Mouse (Mus musculus) mouse embryonic stem cell (cell line): ENCODE data around the gene Creb3l2.

ENCODE experiments used
- in situ Hi-C, 2 experiments: fragments of 300-500 bp; cut with MboI; formaldehyde crosslinking; loops; 1 replicate in 1 of 2; 3 replicates in 1 of 2; pipeline ENCODE4 v1.14.3; 2019 to 2020; ENCODE audit warnings: low sequenced_read_pairs in 2 of 2, low pct_unique_long_range_greater_than_20kb in 1 of 2, mixed read lengths in 1 of 2; ENCODE audit not compliant: unreplicated experiment in 1 of 2

The Creb3l2 gene

GRCm38 (mm10) chr6:37453047-37453446, 11.1 kb upstream of the Creb3l2 start:
- in situ Hi-C loops, result loop anchor here (5.0 to 25.0 kb wide), 2 partner anchors 96 to 366 kb away; no protein-coding TSS in a partner anchor

- in situ Hi-C loops, result loop anchor here (5.0 to 25.0 kb wide), 2 partner anchors 94 to 364 kb away; no protein-coding TSS in a partner anchor
Observed at GRCm38 (mm10) chr6:37451664-37452063, 9.7 kb upstream of the Creb3l2 start.

DNA sequence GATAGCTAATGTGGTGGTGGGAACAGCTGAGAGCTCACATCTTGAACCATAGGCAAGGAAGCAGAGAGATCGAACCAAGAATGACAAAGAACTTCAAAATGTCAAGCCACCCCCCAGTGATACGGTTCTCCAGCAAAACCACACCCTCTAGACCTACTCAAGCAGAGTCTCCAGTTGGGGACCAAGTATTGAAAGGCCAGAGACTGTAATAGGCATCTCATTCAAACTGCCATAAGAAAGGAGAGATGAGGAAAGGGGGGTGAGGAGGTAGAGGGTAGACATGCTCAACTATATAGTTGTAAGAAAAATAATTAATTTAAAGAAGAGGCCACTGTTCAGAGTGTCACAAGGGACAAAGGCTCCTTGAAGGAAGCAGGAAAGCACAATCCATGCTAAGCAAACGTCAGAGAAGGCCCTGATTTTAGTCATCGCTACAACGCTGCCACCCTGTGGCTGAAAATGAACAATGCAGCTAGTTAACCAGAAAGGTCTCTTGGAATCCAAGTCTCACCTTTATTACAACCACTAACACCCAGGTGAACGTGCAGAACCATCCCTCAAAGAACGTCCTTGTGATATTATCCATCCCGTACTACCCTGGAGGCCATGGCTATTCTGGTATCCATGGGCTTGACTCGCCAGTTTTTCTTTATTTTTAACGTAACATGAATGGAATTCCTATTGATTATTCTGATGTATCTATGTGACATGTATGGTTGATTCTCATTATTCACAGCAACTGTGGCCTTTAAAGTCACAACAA, 5.9 kb upstream of the Creb3l2 start:
- in situ Hi-C loops, result no loop called here

DNA sequence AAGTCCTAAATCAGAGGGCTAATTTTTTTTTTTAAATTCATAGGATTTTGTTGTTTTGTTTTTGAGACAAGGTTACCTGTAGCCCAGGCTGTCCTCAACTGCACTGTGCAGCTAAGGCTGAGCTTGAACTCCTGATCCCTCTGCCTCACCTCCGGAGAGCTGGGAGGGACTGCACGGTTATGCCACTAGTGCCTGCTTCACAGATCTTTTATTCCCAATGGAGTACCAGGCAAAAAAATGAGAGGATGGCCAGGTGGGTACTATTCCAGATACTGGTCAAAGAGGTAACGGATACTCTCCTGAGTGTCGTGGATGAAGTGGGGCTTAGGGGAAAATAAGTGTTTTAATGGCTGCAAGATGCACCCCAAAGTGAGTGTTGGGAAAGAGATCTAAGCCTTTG, 835 bp upstream of the Creb3l2 start:
- in situ Hi-C loops, result no loop called here

- in situ Hi-C loops, result no loop called here
Observed at GRCm38 (mm10) chr6:37441251-37442011, 515 bp downstream of the Creb3l2 start.

GRCm38 (mm10) chr6:37440491-37441250, 1.3 kb downstream of the Creb3l2 start:
- in situ Hi-C loops, result no loop called here

DNA sequence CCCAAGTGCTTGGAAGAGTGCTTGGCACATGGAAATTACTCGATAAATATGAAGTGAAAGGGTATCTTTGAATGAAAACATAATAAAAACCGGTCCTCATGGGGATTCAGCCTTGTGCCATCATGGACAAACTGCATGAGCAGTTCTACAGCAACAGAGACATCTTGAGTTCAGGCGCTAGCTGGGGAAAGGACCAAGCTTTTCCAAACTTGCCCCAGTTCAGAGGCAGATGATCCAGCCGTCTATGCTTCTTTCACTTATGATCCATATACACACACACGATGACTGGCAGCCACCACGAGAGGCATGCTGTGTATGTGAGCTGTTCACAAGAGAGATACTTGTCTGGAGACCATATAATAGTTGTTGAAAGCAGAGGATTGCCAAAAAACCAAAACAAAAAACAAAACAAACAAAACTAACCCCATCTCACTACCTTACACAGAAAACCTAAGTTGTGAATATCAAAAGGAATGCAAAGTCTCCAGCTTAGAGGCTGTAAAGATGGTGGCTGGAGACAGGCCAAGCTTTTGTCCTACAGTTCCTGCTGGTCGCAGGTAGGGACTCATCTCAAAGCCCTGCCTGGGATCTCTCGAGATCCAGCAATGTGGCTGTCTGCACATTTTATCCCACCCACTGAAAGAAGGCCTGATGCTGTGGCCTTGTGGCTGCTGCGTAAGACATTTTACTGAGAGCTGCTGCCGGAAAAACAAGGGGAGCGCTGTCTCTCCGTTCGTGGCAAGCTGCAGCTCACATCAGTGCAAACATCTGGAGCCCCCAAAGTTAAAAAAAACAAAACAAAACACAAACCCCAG, 2.1 kb downstream of the Creb3l2 start:
- in situ Hi-C loops, result no loop called here

- in situ Hi-C loops, result no loop called here
Observed at GRCm38 (mm10) chr6:37438510-37438909, 3.4 kb downstream of the Creb3l2 start.

- in situ Hi-C loops, result no loop called here
Observed at GRCm38 (mm10) chr6:37437086-37437485, 4.9 kb downstream of the Creb3l2 start.

DNA sequence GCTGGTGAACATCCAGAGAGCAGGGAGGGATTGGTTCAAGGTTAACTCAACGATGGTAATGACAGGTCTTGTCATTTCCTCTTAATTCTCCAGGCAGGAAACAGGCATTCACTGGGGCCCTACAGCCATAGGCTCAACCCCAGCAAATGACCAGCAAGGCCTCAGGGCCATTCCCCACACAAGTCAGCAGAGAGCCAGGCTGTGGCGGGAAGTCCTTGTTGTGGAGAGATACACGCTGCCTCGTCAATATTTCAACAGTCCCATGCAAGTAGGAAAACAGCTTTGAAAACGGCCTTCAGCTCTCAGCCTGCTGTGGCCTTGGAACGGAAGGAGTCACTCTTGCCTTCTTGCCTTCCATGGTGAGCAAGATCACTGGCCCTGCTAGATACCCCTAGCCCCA, 6.6 kb downstream of the Creb3l2 start:
- in situ Hi-C loops, result no loop called here

DNA sequence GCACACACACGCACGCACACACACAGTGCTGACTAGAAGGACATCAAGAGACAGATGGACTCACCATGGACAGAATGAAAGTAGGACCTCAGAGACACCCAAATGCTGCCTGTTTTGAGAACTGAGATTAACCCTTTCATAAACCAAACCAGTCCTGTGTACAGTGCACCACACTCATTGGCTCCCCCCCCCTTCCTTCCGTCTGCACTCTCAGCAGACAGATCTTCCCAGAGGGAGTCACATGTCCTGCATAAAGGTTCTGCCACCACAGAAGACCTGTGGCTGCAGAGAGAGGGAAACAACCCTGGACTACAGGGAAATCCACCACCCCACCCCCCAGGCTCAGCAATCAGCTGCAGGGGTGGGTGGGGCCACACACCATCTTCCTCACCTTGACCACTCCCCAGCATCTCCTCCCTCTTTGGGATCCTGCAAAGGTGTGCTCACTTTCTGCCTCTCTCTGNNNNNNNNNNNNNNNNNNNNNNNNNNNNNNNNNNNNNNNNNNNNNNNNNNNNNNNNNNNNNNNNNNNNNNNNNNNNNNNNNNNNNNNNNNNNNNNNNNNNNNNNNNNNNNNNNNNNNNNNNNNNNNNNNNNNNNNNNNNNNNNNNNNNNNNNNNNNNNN, 12.0 kb downstream of the Creb3l2 start:
- in situ Hi-C loops, result no loop called here

DNA sequence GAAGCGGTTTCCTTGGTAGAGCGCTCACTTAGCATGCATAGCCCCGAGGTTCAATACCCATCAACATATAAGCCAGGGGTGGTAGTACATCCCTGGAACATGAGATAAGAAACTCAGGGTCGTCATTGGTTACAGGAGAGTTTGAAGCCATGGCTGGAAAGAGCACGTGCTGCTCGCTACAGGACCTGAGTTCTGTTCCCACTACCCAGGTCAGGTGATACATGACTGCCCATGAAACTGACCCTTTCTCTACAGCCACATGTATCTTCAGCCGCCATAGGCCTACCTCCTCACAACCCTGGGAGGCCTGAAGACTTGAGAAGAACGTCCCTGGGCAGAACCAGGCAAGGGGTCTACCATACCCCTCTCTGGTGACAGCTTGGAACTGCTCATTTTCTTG, 13.0 kb downstream of the Creb3l2 start:
- in situ Hi-C loops, result no loop called here

DNA sequence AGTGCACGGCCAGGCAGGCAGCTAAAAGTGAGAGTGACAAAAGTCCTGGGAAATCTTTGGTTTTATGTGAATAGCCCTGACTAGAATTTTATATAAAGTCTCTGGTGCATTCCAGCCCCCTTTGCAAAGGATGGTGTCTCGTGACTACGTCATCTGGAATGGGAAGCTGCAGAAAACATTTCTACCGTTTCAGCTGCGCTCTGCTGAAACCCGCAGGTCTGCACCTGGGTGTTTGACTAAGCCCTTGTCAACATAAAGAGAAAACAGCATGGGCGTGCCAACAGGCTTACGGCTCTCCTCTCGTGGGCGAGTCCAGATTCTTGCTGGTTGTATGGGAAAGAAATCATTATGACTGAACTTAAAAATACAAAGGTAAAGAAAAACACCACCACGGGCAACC, 13.9 kb downstream of the Creb3l2 start:
- in situ Hi-C loops, result no loop called here

GRCm38 (mm10) chr6:37426615-37427014, 15.3 kb downstream of the Creb3l2 start:
- in situ Hi-C loops, result no loop called here

DNA sequence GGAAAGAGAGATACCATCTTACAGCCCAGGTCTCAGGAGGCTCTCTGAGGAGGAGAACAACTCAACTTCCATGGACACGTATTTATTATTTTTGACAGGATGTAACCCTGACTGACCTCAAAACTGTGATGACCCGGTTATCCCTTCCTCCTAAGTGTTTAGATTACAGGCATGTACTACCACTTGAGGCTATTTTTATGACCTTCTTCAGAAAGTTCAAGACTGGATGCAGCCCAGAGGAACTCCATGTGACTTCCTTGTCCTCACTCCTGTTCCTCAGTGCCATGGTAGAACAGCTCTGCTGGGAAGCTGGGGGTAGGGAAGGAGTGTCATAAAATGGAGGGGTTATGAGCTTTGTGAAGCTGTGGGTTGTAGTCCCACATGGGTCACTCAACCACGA, 16.1 kb downstream of the Creb3l2 start:
- in situ Hi-C loops, result no loop called here

DNA sequence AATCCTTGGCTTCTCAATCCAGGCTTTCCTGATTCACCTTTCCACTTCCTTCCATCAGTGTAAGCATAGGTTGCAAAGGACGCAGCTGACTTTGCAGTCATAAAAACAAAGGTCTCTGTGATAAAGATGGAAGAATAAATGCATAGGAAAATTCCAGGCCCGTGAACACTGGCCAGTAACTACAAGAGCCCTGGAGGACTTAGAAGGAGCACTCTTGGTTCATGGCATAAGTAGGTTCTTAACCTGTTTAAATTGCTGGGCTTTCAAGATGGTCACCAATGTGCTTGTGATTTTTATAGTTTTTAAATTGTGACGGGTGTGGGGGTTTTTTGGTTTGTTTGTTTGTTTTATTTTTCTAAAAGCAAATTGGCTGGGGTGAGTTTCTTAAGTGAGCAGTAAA, 16.9 kb downstream of the Creb3l2 start:
- in situ Hi-C loops, result no loop called here

GRCm38 (mm10) chr6:37424374-37424773, 17.6 kb downstream of the Creb3l2 start:
- in situ Hi-C loops, result no loop called here

DNA sequence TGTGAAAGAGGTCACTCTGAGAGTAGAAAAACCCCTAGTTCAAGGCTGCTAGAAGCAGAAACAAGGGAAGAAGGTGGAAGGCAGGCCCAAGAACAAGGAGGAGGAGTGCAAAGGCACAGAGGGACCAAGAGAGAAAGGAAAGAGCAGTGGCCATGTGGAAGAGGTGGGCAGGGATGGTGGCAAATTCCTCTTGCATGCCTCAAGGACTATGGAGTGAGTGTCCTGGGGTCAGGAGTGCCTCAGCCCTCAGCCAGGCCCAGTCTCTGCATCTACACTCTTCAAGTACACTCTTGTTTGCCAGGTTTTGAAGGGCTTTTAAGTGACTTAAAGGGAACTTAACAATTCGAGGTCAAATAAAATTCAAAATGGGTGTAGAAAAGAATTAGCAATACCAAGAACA, 18.6 kb downstream of the Creb3l2 start:
- in situ Hi-C loops, result no loop called here
